Mouse (Mus musculus): Measurements from ENCODE around the gene Ndufb6. TPM values are rescaled to one million over a fixed set of nuclear protein-coding genes. Genes with fewer than 3 reads are reported as not detected.

Ndufb6 gene
- polyA plus RNA-seq, 1 experiment = 125 TPM

DNA sequence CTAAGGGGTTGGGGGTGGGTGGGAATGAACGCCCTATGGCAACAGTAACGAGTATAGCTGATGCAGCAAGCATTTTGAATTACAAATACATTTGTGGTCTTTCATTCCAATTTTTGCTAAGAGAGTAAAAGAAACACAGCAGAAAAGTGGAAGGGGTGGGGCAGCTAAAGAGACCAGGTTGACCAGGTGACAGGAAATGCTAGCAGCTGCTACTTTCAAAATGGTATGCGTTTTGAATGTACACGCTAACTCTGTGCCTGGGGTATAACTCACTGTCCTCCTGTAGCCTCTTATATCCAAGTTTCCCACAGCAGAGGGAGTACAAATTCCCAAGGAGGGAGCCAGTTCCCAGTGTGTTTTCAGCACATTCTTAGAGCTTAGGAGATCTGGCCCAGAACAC is 42.4 kb downstream of the Ndufb6 start:
- Histone ChIP-seq H3K27me3 (ENCODE audit: control insufficient read depth, insufficient read depth, low read length) (no peaks in the 10 kb centered on the region), H3K36me3 (ENCODE audit: control insufficient read depth, insufficient read depth, low read length) (no peaks in the 10 kb centered on the region; the same call in 1 of the 2 replicates), H3K4me3 (ENCODE audit: control insufficient read depth, insufficient read depth, low read length) (no peak overlapping the region), H3K27ac (ENCODE audit: control insufficient read depth, insufficient read depth, low read length) (no peak overlapping the region; the same call in 1 of the 2 replicates), H3K4me1 (replicated peaks; ENCODE audit: control insufficient read depth, insufficient read depth, low read length) (peaks cover 16% of the 10 kb centered on the region)
- 46% methylated on average over 4 of the region's 4 CpGs for WGBS
- DNase-seq = peak; percentile 14
- TF ChIP-seq CTCF (IDR thresholded peaks at IDR 0.05; ENCODE audit: borderline replicate concordance, control insufficient read depth, extremely low read depth, insufficient read depth, low read length, poor library complexity) = no peak
- no peak for TF ChIP-seq POLR2A (IDR thresholded peaks at IDR 0.05; ENCODE audit: control insufficient read depth, extremely low read depth, insufficient read depth, low read length, poor library complexity)

DNA sequence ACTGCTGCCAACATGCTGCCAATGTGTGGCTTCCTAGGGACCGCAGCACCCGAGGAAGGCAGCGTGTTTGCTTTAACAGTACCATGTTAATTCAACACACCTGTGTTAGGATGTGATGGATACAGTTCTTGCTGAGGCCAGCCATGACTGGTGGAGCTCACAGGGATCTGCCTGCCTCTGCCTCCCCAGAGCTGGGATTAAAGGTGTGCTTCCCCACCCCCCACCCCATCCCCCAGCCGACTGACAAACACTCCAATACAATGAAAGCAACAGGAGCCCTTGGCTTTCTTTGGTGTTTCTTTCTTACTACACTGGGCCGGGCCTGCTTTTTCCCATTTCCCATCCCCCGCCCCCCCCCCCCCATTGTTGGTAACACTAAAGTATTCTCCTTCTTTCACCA is 45.0 kb downstream of the Ndufb6 start:
- no peak for DNase-seq
- Histone ChIP-seq H3K4me3 (ENCODE audit: control insufficient read depth, insufficient read depth, low read length) (no peak overlapping the region), H3K27ac (ENCODE audit: control insufficient read depth, insufficient read depth, low read length) (no peak overlapping the region), H3K4me1 (replicated peaks; ENCODE audit: control insufficient read depth, insufficient read depth, low read length) (peaks cover 10% of the 10 kb centered on the region), H3K36me3 (ENCODE audit: control insufficient read depth, insufficient read depth, low read length) (no peaks in the 10 kb centered on the region; the same call in 1 of the 2 replicates), H3K27me3 (ENCODE audit: control insufficient read depth, insufficient read depth, low read length) (no peaks in the 10 kb centered on the region)
- WGBS = 90% methylated on average over 6 of the region's 6 CpGs
- TF ChIP-seq CTCF (IDR thresholded peaks at IDR 0.05; ENCODE audit: borderline replicate concordance, control insufficient read depth, extremely low read depth, insufficient read depth, low read length, poor library complexity) (no peak), POLR2A (IDR thresholded peaks at IDR 0.05; ENCODE audit: control insufficient read depth, extremely low read depth, insufficient read depth, low read length, poor library complexity) (no peak)

DNA sequence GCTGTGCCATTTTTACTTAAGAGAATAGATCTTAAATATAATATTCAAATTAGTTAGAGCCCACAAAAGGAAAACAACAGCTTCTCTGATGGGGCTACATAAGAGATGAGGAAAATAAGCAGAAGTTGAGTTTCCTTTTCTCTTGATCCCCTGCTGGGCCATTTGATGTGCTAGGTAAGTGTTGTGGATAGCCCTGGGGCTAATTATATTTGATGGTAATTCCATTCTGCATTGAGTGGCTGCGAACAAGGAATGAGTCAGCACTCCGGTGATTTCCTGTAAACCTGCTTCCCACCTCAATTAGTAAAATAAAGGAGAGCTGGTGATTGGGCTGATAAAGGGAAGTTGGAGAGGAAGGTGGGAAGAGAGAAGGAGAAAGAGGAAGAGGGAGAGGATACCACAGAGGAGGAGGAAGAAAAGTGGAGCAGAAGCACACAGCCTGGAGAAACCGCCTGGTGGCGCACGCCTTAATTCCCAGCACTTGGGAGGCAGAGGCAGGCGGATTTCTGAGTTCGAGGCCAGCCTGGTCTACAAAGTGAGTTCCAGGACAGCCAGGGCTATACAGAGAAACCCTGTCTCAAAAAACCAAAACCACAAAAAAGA is 46.1 kb downstream of the Ndufb6 start:
- no peak for DNase-seq
- TF ChIP-seq POLR2A (IDR thresholded peaks at IDR 0.05; ENCODE audit: control insufficient read depth, extremely low read depth, insufficient read depth, low read length, poor library complexity) (no peak), CTCF (IDR thresholded peaks at IDR 0.05; ENCODE audit: borderline replicate concordance, control insufficient read depth, extremely low read depth, insufficient read depth, low read length, poor library complexity) (no peak)
- Histone ChIP-seq H3K4me1 (replicated peaks; ENCODE audit: control insufficient read depth, insufficient read depth, low read length) (peaks cover 3% of the 10 kb centered on the region), H3K27ac (ENCODE audit: control insufficient read depth, insufficient read depth, low read length) (no peak overlapping the region), H3K4me3 (ENCODE audit: control insufficient read depth, insufficient read depth, low read length) (no peak overlapping the region), H3K36me3 (ENCODE audit: control insufficient read depth, insufficient read depth, low read length) (no peaks in the 10 kb centered on the region; the same call in 1 of the 2 replicates), H3K27me3 (ENCODE audit: control insufficient read depth, insufficient read depth, low read length) (no peaks in the 10 kb centered on the region)
- WGBS = 80% methylated on average over 7 of the region's 7 CpGs

DNA sequence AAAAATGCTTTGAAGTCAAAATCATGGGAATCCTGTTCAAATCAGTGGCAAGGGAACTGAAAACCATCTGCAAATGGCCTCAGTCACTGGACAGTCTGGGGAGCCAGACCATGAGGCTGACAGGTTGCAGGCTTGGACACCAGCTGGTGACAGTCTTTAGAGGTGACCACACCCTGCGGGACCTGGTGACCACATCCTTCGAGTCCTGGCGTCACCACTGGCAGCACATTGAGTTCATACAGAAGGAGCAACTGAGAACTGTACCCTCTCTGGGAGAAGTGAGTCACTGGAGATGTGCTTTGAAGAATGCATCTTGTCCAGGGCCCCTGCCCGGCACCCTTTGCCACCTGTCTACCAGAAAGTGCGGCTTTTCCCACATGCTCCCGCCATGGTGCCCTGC is 49.5 kb downstream of the Ndufb6 start:
- Histone ChIP-seq H3K36me3 (ENCODE audit: control insufficient read depth, insufficient read depth, low read length) (peaks cover 16% of the 10 kb centered on the region), H3K4me3 (ENCODE audit: control insufficient read depth, insufficient read depth, low read length) (no peak overlapping the region), H3K27me3 (ENCODE audit: control insufficient read depth, insufficient read depth, low read length) (no peaks in the 10 kb centered on the region), H3K4me1 (replicated peaks; ENCODE audit: control insufficient read depth, insufficient read depth, low read length) (no peaks in the 10 kb centered on the region), H3K27ac (ENCODE audit: control insufficient read depth, insufficient read depth, low read length) (no peak overlapping the region)
- no peak for DNase-seq
- TF ChIP-seq POLR2A (IDR thresholded peaks at IDR 0.05; ENCODE audit: control insufficient read depth, extremely low read depth, insufficient read depth, low read length, poor library complexity) (no peak), CTCF (IDR thresholded peaks at IDR 0.05; ENCODE audit: borderline replicate concordance, control insufficient read depth, extremely low read depth, insufficient read depth, low read length, poor library complexity) (no peak)
- WGBS = 91% methylated on average over 6 of the region's 6 CpGs

DNA sequence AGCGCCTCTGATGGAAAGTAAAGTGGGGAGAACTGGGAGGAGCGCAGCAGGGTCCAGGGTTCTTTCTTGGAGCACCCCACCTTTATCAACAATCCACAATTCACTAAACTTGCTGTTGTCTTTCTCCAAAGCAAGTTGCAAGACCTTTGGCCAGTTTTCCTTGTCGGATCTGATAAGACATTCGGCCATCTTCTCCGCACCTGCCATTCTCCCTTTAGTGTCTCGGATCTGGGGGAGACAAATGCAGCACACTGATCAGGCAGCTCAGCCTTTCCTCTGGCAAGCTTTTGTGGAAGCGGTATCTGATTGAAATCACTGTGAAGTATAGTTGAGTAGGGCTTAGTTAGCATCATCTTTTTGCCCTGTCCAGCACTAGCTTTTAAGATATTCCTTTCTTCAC is 51.3 kb downstream of the Ndufb6 start:
- TF ChIP-seq CTCF (IDR thresholded peaks at IDR 0.05; ENCODE audit: borderline replicate concordance, control insufficient read depth, extremely low read depth, insufficient read depth, low read length, poor library complexity) (no peak), POLR2A (IDR thresholded peaks at IDR 0.05; ENCODE audit: control insufficient read depth, extremely low read depth, insufficient read depth, low read length, poor library complexity) (no peak)
- Histone ChIP-seq H3K27ac (ENCODE audit: control insufficient read depth, insufficient read depth, low read length) (no peak overlapping the region), H3K4me1 (replicated peaks; ENCODE audit: control insufficient read depth, insufficient read depth, low read length) (no peaks in the 10 kb centered on the region), H3K4me3 (ENCODE audit: control insufficient read depth, insufficient read depth, low read length) (no peak overlapping the region), H3K36me3 (ENCODE audit: control insufficient read depth, insufficient read depth, low read length) (peaks cover 25% of the 10 kb centered on the region), H3K27me3 (ENCODE audit: control insufficient read depth, insufficient read depth, low read length) (no peaks in the 10 kb centered on the region)
- no peak for DNase-seq
- WGBS = 100% methylated on average over 7 of the region's 7 CpGs

DNA sequence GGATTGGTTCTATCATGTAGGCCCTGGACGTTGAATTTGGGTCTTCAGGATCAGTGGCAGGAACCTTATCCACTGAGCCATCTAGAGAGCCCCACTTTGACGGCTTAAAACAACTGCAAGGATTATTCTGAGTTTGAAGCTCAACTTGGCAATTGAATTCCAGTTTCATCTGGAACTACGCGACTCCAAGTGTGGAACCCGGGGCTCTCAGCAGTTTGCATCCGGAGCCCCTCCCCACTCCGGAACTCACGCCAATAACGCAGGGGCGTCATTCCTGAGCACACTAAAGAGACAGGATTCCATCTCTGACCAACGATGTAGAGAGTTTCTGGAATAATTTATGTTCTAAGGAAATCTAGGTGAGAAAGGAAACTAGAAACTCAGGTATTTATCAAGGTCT is 52.1 kb downstream of the Ndufb6 start:
- peaks cover 33% of the 10 kb centered on the region for H3K36me3 ChIP-seq (ENCODE audit: control insufficient read depth, insufficient read depth, low read length)
- TF ChIP-seq CTCF (IDR thresholded peaks at IDR 0.05; ENCODE audit: borderline replicate concordance, control insufficient read depth, extremely low read depth, insufficient read depth, low read length, poor library complexity) (no peak), POLR2A (IDR thresholded peaks at IDR 0.05; ENCODE audit: control insufficient read depth, extremely low read depth, insufficient read depth, low read length, poor library complexity) (no peak)
- no peaks in the 10 kb centered on the region for H3K27me3 ChIP-seq (ENCODE audit: control insufficient read depth, insufficient read depth, low read length)
- no peak for DNase-seq
- H3K27ac ChIP-seq (ENCODE audit: control insufficient read depth, insufficient read depth, low read length) = no peak overlapping the region
- H3K4me1 ChIP-seq (replicated peaks; ENCODE audit: control insufficient read depth, insufficient read depth, low read length) = no peaks in the 10 kb centered on the region
- WGBS = 96% methylated on average over 11 of the region's 11 CpGs
- no peak overlapping the region for H3K4me3 ChIP-seq (ENCODE audit: control insufficient read depth, insufficient read depth, low read length)

DNA sequence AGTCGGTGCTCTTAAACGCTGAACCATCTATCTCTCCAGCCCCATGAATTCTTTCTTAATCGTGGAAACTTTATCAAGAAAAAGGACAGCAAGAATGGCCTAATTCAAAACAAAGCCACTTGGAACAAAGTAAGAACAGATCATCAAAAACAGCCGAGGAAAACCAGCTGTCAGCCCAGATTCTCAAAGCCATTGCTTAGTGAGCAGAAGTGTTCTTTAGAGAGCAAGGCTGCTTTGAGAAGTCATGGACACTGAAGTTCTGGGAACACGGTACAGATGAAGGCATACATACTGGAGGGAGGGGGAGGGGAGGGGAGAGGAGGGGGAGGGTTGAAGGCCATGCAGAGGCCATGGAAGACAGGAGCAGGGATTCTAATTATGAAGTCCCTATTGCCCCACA is 53.1 kb downstream of the Ndufb6 start:
- TF ChIP-seq CTCF (IDR thresholded peaks at IDR 0.05; ENCODE audit: borderline replicate concordance, control insufficient read depth, extremely low read depth, insufficient read depth, low read length, poor library complexity) = no peak
- TF ChIP-seq POLR2A (IDR thresholded peaks at IDR 0.05; ENCODE audit: control insufficient read depth, extremely low read depth, insufficient read depth, low read length, poor library complexity) = no peak
- H3K27me3 ChIP-seq (ENCODE audit: control insufficient read depth, insufficient read depth, low read length) = no peaks in the 10 kb centered on the region
- no peak for DNase-seq
- H3K36me3 ChIP-seq (ENCODE audit: control insufficient read depth, insufficient read depth, low read length) = peaks cover 40% of the 10 kb centered on the region
- no peaks in the 10 kb centered on the region for H3K4me1 ChIP-seq (replicated peaks; ENCODE audit: control insufficient read depth, insufficient read depth, low read length)
- 98% methylated on average over 5 of the region's 5 CpGs for WGBS
- no peak overlapping the region for H3K27ac ChIP-seq (ENCODE audit: control insufficient read depth, insufficient read depth, low read length)
- H3K4me3 ChIP-seq (ENCODE audit: control insufficient read depth, insufficient read depth, low read length) = no peak overlapping the region

All from thymus, adult 2 months (tissue).